Comparison of ENCODE assay signal across 25 mouse cellular contexts in the genomic region with DNA sequence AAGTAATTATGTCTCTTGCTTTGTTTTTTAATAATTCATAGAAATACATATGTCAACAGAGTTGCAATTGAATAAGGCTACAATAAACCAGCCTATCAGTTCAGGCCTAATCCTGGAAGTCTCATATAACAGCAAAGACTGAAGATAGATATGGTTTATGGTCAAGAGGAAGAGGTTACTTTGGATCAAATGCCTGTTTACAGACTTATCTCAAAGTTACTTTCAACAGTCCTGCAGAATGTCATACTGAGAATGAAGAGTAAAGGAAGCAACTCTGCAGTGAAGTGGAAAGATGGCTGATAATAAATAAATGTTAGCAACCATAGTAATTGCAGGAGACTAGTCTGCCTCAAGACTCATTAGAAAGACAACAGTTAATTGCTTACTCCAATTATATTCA.
"Had no signal": no experiment of that assay in that cellular context is flagged by ENCODE, and none has a peak within 500 bp of the region (broad histone marks: within the 10 kb centered on the region; RNA-seq: fewer than 3 reads in every experiment).

No protein-coding gene starts in this region.

- H3K4me3 ChIP-seq: embryonic facial prominence, embryonic 10.5 days; embryonic facial prominence, embryonic 12.5 days; embryonic facial prominence, embryonic 13.5 days; embryonic facial prominence, embryonic 15.5 days; erythroblast, embryonic 14.5 days; forebrain, embryonic 10.5 days; forebrain, embryonic 12.5 days; forebrain, embryonic 13.5 days; forebrain, embryonic 15.5 days; gastrocnemius, adult 2 months; heart, adult 2 months had no signal

- H3K4me1 ChIP-seq: embryonic facial prominence, embryonic 10.5 days; embryonic facial prominence, embryonic 12.5 days; embryonic facial prominence, embryonic 13.5 days; embryonic facial prominence, embryonic 15.5 days; forebrain, embryonic 10.5 days; forebrain, embryonic 12.5 days; forebrain, embryonic 13.5 days; forebrain, embryonic 15.5 days had no signal

- H3K9ac ChIP-seq: embryonic facial prominence, embryonic 12.5 days; embryonic facial prominence, embryonic 13.5 days; embryonic facial prominence, embryonic 15.5 days; forebrain, embryonic 12.5 days; forebrain, embryonic 13.5 days; forebrain, embryonic 15.5 days; forebrain, postnatal 0 days had no signal

- DNase-seq: cerebellum, adult 9-10 months; cerebellum, adult 9-11 months; cerebellum, postnatal 10 days; cerebellum, postnatal 14 days; cerebellum, postnatal 25 days; cerebellum, postnatal 36 days; embryo, embryonic 11 days; forebrain, postnatal 0 days; gastrocnemius, adult 2 months; gastrocnemius, postnatal 10 days; gastrocnemius, postnatal 14 days; gastrocnemius, postnatal 25 days; gastrocnemius, postnatal 36 days; heart, adult 11 months; heart, adult 18-20 months; heart, adult 2 months had no signal

- H3K9me3 ChIP-seq: embryonic facial prominence, embryonic 10.5 days; embryonic facial prominence, embryonic 12.5 days; embryonic facial prominence, embryonic 13.5 days; embryonic facial prominence, embryonic 15.5 days; forebrain, embryonic 10.5 days; forebrain, embryonic 12.5 days; forebrain, embryonic 13.5 days; forebrain, embryonic 15.5 days had no signal

- H3K36me3 ChIP-seq: embryonic facial prominence, embryonic 10.5 days; embryonic facial prominence, embryonic 12.5 days; embryonic facial prominence, embryonic 13.5 days; embryonic facial prominence, embryonic 15.5 days; forebrain, embryonic 10.5 days; forebrain, embryonic 12.5 days; forebrain, embryonic 15.5 days had no signal

- H3K27ac ChIP-seq: embryonic facial prominence, embryonic 10.5 days; embryonic facial prominence, embryonic 12.5 days; embryonic facial prominence, embryonic 13.5 days; embryonic facial prominence, embryonic 15.5 days; forebrain, embryonic 10.5 days; forebrain, embryonic 12.5 days; forebrain, embryonic 13.5 days; forebrain, embryonic 15.5 days; gastrocnemius, adult 2 months; heart, adult 2 months had no signal

- H3K27me3 ChIP-seq: embryonic facial prominence, embryonic 12.5 days; embryonic facial prominence, embryonic 13.5 days; embryonic facial prominence, embryonic 15.5 days; forebrain, embryonic 12.5 days; forebrain, embryonic 13.5 days; forebrain, embryonic 15.5 days had no signal
